Mouse (Mus musculus) gonadal fat pad, adult 2 months (tissue): ENCODE results near the gene Zpbp2. TPM values are rescaled to one million over a fixed set of nuclear protein-coding genes. Genes with fewer than 3 reads are reported as not detected.

Experiments used
- DNase-seq: peaks from one replicate; pipeline ENCODE4 v3.0.0-alpha.2; 2012; ENCODE audit warnings: low read depth
- polyA plus RNA-seq: library from polyadenylated mRNA; depleted of rRNA; stranded (reverse); fragments of >200 nt; gene quantifications from 2 replicates; pipeline ENCODE4 v1.2.3, GENCODE M21; 2012; rRNA removed

Zpbp2 gene
- polyA plus RNA-seq = 0.47 and 1.1 TPM in 2 replicates

DNA sequence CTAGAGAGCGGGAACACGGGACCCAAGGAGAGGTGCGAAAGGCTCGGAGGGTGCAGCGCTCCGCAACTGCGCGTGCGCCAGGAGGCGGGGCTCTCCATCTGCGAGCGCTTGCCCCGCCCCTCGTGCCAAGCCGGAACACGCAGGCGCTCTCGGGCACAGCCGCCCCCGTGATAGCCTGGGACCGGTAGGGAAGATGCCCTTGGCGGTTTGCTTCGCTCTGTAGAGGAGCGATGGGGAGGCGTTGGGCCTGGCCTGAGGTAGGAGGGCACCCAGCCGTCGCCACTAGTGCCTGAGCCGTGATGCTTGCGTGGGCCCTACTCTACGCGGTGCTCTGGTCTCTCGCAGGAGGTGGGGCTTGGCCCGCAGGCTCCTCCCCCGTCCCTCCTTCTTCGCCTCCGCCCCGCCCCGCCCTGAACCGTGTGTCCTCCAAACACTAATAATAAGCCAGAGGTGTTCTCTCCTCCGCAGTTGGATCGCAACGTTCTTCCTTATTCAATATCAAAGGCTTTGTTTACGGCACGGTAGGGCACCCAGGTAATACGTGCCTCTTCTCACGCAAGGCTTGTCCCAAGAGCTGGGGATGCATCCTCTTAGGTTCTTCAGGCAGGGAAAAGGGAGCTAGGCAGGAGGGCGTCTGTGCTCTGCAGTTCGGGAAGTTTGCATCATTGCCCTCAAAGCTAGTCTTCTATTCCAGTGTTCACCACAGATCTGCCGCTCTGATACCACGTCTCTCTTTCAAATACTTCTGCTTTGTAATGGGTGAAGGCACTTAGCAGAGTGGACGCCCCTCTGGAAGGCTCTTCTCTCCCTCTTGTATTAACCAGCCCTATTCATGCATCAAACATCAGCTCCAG is at the start of gene Zpbp2:
Gene Zpbp2, plus strand, starts transcription at position 123 of the 854 bp plus-strand sequence.
- DNase-seq = no peak

DNA sequence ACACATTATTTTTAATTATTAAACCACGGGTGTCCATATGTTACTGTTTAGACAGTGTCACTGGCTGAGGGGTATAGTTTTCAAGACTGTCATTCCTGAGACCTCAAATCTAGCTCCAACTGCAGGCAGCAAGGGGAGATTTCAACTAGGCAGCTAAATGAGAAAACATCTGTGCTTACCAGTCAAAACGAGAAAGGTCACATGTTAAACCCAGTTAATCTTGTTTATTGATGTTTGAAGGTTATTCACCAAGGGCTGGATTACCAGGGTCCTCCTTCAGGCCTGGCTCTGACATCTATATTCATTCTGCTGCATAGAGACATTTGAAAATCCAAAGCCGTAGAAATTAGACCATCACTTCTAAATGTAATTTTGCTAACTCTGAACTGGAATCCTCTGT is 46.0 kb upstream of the Zpbp2 start:
- DNase-seq = no peak

DNA sequence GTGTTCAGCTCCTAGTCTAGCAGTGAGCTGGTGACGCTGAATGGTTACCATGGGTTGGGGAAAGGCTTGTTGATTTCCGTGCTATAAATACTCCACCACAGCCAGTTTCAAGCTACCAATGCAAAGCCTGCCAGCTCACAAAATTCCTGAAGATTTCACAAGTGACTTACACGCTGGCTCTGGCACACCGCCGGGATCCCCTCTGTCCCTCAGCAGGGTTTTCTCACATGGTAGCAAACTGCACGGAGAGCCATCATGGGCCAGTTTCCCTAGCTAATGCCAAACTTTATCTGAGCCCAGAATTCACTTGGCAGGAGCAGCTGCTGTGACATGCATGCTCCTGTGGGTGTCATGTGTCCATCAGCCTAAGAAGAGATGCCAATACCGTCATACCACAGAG is 41.5 kb upstream of the Zpbp2 start:
- DNase-seq = no peak

DNA sequence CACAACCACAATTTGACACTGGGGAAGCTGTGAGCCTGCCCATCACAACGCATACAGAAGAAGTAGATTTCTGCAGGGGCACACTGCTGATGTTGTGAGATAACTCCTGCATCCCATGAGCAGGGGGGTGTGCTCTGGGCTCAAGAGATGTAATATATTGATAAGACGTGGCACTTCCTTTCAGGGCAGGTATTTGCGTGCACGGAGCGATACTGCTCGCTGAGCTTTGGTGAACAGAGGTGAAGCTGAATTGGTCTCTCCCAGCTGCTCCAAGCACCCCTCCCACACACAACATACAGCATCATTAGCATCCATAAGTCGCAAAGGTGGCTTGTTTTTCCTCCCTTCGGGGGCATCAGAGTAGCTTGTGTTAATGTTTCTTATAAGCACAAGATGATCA is 40.8 kb upstream of the Zpbp2 start:
- no peak for DNase-seq

DNA sequence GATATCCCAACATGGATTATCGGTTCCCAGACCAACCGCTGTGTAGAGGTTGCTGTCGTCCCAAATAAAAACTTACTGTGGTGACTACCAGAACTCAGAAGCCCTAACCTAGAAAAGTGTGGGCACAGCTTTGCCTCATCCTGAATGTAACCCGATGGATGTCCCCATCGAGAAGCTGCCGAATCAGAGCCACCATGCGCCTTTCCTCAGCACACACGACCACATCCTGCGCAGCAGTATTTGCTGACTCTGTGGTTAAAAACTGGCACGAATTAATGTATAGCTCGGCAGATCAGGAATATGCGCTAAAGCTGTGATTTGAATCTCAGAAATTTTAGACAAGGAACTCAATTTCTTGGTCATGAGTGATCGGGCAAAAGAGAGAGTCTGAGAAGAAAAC is 38.0 kb upstream of the Zpbp2 start:
- DNase-seq = no peak

DNA sequence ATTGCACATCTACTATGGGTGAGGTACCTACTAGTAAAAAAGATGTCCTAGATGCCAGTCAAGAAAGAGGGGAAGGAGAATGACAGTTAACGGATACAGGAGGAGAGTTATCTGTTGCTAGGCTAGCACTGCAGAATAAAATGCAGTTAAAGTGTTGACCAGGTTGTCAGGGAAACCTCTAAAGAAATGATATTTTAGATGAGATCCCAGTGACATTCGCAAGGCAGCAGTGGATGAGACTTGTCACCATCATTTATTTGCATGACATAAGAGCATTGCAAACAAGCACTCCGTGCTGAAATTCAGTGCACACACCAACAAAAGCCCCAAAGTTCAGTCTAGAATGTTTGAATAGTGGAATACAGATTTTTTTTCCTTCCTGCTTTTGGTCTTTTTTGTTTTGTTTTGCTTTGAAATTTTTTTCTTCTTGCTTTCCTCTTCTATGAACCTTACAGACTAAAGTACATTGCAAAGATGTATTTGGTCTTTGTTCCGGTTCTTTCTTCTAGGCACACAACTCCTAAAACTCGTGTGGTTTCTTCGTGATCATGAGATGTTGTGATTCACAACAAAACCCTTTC is 37.5 kb upstream of the Zpbp2 start:
- no peak for DNase-seq

DNA sequence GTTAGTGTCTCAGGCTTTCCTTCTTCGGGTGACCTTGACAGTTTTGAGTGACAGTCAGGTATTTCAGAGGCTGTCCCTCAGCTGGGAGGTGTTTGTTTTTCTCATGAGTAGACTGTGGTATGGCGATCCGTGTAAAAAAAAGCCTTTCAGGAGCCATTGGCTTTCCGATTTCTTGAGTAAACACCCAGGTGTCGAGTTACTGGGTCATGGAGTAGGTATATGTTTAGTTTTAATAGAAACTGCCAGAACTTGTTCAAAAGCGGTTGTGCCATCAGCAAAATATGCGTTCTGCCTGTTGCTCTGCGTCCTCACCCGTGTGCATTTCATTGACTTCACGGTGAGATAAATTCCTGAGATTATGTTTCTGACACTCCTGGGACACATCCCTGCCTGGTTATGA is 30.4 kb upstream of the Zpbp2 start:
- no peak for DNase-seq

DNA sequence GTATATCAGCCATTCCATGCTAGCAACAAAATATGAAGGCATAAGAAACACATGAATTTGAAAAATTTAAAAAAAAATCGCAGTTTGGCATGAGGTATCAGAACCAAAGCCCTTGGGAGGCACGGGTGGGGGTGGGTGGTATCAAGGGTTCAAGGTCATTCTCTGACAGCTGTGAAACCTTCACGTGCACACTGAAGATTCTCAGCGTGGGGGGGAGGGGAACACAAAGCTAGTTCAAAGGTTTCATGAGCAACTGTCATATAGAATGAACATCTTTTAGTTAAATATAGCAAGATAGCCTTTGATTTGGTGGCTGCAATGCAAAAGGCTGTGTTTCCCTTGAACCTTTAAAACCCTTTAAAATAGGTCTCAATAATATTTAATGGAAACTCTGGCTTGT is 25.8 kb upstream of the Zpbp2 start:
- no peak for DNase-seq

DNA sequence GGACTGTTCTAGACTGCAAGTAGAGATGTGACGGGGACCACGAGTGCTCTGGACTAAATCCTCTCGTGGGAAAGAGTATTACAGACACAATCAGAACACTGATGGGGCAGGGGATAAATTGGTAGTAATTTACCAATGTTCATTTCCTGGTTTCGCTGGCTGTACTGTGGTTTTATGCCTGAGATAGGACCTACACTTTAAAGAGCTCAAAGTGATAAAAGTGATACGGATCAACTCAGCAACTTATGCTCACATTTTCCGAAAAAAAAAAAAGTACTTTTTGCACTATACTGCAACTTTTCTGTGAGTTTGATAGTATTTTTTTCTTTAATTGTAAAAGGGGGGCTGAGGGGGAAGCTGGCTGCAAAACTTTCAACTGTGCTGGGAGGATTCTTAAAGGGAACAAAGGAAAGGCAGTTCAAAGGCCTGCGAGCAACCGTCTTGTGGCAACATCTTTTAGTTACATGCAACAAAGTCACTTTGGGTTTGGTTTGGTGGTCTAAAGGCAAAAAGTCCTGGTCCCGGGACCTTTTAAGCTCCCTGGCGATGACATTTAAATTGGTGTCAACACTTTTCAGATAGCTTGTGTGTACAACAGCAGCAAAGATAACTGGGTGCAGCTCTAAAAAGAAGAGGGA is 24.0 kb upstream of the Zpbp2 start:
- DNase-seq = no peak

DNA sequence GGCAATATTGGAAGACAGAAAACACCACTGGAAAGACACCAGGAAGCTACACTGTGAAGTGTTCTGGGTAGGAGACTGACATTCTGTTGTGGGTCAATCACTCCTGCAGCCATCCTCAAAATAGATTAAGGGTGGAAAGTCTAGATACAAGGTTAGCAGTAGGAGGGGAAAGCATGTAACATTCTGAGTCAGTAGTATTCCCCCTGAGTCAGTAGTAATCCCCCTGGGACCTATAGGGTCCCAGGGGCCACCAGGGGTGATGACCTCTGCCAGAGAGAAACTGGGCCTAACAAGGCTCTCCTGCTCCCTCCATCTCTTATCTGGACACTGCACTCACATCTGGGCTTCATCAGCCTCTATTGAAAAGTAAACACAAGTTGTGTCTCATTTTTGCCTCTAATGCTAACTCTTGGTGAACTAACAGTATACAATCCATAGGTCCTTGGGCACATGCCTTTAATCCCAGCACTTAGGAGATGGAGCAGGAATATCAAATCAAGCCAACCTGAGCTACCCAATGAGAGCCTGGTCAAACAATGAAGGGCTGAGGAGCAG is 13.3 kb upstream of the Zpbp2 start:
- DNase-seq = no peak

DNA sequence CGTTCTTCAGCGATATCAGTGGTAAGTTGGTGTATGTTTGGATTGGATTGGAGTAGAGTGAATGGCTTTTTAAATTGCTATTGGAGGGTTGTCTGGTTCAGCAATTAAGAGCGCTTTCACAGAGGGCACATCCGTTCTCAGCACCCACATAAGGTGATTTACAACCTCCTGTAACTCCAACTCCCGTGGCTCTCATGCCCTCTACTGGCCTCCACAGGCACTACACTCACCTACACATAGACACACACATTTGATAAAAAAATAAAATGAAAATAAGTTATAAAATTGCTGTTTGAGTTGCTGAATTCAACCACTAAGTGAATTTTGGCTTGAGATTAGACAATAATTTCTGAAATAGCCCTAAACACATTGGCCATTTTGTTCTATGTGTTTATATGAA is 10.6 kb upstream of the Zpbp2 start:
- DNase-seq = no peak

DNA sequence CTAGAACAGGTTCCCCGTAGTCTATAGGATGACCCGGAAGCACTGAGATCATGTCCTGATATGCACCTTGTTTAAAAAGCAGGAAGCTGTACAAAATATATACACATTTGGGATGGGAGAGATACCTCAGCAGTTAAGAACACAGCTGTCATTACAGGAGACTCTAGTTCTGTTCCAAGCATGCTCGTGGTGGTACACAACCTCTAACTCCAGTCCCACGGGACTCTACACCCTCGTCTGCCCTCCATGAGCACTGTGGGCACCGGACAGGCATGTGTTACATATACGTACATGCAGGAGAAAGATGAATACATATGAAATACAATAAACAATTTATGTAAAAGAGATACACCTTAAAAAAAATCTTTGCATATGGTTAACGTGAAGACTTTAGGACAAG is 8.3 kb upstream of the Zpbp2 start:
- DNase-seq = no peak

DNA sequence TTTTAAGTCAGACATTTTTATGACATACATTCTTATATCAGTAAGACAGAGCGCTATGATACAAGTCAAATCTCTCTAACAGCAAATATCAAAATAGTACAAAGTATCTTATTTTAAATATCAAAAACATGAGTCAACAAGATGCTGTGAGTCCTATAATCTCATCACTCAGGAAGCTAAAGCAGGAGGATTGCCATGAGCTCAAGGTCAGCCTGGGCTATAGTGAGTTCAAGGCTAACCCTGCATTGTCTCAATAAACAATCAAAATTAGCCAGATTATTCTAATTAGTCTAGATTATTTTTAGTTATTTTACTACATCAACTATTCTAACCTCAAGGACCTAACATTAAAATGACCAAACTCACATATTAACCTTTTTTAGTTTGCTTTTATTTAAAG is 7.5 kb upstream of the Zpbp2 start:
- DNase-seq = no peak

DNA sequence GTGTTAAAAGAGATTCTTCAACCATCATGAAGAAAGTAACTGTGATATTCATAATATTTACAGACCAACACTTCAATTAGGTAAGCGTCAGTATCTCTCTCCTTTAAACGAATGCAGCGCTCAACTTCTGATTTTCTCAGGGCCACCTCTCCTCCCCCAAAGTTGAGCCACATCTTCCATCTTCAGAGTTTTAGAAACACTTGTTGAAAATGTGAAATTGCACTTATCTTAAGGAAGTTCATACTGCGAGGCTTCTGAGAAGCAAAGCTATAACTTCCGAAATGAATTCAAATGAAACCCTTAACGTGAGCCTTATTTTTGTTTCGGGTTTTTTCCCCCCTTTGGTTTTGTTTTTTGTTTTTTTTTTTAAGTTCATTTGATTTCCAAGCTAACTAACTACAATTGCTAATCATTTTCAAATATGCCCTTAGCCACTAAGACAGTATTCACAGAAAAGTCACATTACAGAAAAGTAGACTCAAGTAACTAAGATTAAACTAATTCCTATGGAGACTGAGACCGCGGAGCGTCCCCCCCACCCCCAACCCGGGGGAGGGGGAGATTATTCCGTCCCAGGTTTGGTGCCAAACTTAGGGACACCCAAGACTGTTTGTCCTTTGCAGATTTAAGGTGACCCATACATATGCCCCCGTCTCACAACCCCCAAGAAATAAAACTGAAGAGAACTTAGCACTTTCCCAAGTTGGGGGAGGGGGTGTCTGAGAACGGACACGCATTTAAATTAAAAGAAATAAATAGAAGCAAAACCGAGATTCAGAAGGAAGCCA is 5.8 kb upstream of the Zpbp2 start:
- DNase-seq = no peak

DNA sequence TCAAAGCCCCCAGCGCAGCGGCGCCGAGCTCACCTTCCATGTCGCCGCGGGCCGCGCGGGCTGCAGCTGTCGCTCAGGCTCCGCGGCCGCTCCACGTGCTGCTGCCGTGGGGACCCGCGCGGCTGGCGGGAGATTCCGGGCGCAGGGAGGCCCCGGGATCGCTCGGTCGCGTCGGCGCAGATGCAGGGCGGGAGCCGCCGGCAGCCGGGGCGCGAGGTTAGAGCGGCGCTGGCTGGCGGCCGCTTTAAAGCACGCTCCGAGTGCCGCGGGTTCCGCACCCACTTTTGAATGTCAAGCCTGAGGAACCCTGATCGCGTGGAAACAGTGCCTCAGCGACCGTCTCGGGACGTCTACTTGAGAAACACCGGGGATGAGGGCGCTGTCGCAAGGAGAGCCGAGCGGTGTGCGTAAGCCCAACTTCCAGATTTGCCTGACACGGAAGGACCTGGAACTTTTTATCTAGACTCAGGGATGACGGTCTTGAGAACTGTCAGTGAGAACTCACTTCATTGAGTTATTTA is 5.1 kb upstream of the Zpbp2 start, which contains the start of gene Ikzf3:
Gene Ikzf3, minus strand, starts transcription at position 321 of the 521 bp plus-strand sequence.
- DNase-seq = no peak

DNA sequence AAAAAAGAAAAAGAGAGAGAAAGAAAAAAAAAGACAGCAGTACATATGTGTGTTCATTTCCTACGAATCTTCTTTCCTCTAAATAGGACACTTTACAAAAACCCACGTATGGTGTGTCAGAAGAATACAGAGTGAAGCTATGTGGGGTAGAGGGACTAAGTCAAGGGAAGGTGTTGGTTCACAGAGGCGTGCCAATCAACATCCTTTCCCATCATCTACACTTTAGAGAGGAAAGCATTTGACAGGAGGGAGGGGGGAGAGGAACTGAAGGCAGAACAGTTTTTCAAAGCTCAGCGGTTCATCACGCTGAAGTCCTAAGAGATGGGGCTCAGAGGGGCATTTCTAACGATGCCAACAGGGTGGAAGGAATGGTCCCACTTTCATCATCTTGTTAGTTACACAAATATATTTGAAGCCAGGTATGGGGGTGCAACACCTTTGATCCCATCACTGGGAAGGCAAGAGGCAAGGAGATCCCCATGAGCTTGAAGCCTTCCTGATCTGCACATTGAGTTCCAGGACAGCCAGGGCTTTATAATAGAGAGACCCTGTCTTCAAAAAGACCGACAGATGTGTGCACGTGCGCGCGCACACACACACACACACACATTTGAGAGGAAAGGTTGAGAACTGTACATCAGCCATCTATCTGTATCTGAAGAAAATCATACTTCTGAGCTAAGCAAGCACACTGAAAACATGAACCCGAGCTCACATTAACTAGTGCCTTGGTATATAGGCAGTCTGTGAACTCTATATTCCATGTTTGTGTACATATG is 4.2 kb upstream of the Zpbp2 start:
- no peak for DNase-seq

DNA sequence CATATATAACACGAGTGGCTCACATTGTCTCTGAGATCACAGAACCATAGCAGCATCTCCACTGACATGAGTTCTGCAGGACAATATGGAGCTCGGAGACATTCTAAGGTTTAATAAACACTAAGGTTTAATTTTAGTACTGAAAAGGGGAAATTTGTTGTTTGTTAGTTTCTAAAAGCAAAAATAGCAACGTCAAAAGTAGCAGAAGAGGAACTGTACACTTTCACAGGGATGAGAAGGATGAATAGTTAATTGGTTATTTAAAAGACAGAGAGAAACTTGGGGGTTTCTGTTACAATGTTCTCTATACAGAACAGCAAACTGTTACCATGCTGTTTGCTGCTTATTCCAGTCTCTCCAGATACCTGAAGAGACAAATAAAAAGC is 3.6 kb upstream of the Zpbp2 start:
- no peak for DNase-seq

DNA sequence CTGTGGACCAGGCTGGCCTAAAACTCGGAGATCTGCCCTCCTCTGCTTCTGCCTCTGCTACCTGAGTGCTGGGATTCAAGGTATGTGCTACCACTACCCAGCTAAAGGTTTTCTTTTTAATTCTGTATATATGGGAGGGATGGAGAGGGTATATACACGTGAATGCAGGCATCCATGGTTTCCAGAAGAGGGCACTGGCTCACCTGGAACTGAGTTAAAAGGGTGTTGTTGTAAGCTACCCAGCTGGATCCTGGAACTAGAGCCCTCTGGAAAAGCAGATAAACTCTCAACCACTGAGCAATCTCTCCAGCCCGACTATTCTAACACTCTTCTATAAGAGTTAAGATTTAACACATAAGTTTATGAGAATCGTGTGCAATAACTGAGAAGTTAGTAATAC is 1.5 kb upstream of the Zpbp2 start:
- DNase-seq = no peak

DNA sequence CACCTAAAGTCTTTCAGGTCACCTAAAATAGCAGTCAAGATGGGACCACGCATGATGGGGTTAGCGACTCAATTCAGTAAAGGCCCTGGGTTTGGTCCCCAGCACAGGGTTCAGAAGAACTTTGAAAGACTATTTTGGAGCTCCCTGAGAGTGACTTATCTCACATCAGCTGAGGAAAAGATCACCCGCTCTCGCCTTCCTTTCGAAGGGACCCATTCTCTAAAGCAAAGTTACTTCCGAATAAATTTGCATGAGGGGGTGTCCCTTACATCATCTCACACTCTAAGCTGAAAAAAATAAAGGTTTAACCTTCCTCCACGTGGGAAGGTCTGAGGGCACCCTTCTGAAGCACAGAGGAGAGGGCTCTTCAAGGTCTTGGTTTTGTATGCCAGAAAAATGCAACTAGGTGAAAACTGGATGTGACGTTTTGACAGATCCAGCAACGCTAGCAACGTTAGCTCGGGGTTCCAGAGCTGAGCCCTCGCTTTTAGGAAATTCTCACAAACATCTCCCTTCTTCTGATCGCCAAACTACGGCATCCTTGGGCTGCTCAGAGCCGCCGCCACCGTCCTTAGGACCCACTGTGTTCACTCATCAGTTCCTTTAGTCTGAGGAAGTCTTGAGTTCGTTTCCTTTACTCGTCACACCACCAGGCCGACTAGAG is 454 bp upstream of the Zpbp2 start:
- no peak for DNase-seq

DNA sequence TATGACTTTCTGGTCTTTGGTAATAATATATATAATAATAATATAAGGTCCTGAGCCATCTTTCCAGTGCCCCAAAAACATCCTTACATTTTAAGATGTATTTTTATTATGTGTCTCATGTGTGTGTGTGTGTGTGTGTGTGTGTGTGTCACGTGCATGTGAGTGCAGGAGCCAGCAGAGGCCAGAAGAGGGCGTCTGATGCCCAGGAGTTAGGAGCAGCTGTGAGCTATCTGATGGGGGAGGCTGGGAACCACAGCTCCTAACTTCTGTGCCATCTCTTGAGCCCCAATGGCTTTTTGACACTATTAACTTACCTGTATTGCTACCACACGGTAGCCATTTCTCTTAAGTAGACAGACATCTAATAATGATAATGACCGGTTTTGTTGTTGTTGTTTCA is 3.1 kb downstream of the Zpbp2 start:
- DNase-seq = no peak
